Mouse (Mus musculus) heart, postnatal 0 days (tissue): ENCODE measurements around the gene Ulk2.

ENCODE experiments used
- CTCF ChIP-seq: IDR thresholded peaks from 2 replicates; pipeline ENCODE4 v1.5.1; 2016; ENCODE audit warnings: antibody characterized with exemption, control low read depth, low read depth
- EP300 ChIP-seq: IDR thresholded peaks from 2 replicates; pipeline ENCODE4 v1.6.1; 2016; ENCODE audit warnings: antibody characterized with exemption, low read depth

DNA sequence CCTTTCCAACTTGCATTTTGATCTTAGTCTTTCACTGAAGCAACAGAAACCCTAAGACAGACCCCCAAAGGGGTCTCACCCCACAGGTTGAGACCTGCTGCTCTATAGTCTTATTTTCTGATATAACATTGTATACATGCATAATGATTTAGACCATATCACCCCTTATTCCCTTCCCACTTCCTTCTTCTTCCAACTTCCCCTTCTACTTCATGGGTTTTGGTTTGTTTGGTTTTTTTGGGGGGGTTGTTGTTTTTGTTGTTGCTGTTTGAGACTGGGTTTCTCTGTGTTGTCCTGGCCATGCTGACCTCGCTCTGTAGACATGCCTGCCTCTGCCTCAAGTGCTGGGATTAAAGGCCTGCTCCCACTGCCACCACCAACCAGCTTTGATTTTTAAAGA lies 15.7 kb downstream of the Ulk2 start:
- no peak for TF ChIP-seq CTCF
- no peak for TF ChIP-seq EP300
